Mouse (Mus musculus) forebrain, embryonic 10.5 days (tissue): ENCODE data around the gene Rfx6. TPM values are rescaled to one million over a fixed set of nuclear protein-coding genes. Genes with fewer than 3 reads are reported as not detected.

Experiments
- DNase-seq: peaks from one replicate; pipeline ENCODE4 v3.0.0-alpha.2; 2017; ENCODE audit warnings: low spot score; ENCODE audit errors: extremely low spot score
- H3K27ac ChIP-seq: fragments of 300-500 bp; sonication (generic); 2 replicates; pipeline ENCODE4 v1.5.1; 2016; ENCODE audit warnings: mild to moderate bottlenecking
- H3K27me3 ChIP-seq: fragments of 300-500 bp; sonication (generic); 2 replicates; pipeline ENCODE4 v1.6.1; 2016; ENCODE audit warnings: mild to moderate bottlenecking; ENCODE audit not compliant: poor library complexity, severe bottlenecking
- H3K36me3 ChIP-seq: fragments of 300-500 bp; sonication (generic); replicated peaks from 2 replicates; pipeline ENCODE4 v1.6.1; 2016; ENCODE audit warnings: mild to moderate bottlenecking, moderate library complexity
- H3K4me1 ChIP-seq: fragments of 300-500 bp; sonication (generic); 2 replicates; pipeline ENCODE4 v1.6.1; 2016
- H3K4me3 ChIP-seq: fragments of 300-500 bp; sonication (generic); 2 replicates; pipeline ENCODE4 v1.5.1; 2016; ENCODE audit warnings: mild to moderate bottlenecking, moderate library complexity
- H3K9me3 ChIP-seq: fragments of 300-500 bp; sonication (generic); 2 replicates; pipeline ENCODE4 v1.6.1; 2016; ENCODE audit warnings: mild to moderate bottlenecking, moderate library complexity
- WGBS: fragments of 180-500 bp; shearing (Covaris S2); methylation state at CpG from one replicate; pipeline ENCODE4 v1.1.7; 2016; 5-methylcytosine and 5-hydroxymethylcytosine counted together
- polyA plus RNA-seq: library from polyadenylated mRNA; unstranded; fragments of >200 nt; fragmentation: Nextera tagmentation; extraction: Ambion mirVana; gene quantifications from 2 replicates; pipeline ENCODE4 v1.2.1, GENCODE M21; 2016

The Rfx6 gene
- polyA plus RNA-seq, 1 experiment from 2014 or later = not detected

GRCm38 (mm10) chr10:51769252-51769651, 91.7 kb downstream of the Rfx6 start:
- Histone ChIP-seq H3K9me3 (no peaks in the 10 kb centered on the region), H3K27ac (no peak overlapping the region), H3K4me3 (no peak overlapping the region), H3K27me3 (no peaks in the 10 kb centered on the region), H3K4me1 (no peaks in the 10 kb centered on the region), H3K36me3 (no peaks in the 10 kb centered on the region)
- no peak for DNase-seq
- WGBS = 69% methylated on average over 7 of the region's 7 CpGs

GRCm38 (mm10) chr10:51779648-51780047, 102.1 kb downstream of the Rfx6 start:
- Histone ChIP-seq H3K36me3 (no peaks in the 10 kb centered on the region), H3K4me3 (no peak overlapping the region), H3K27me3 (no peaks in the 10 kb centered on the region), H3K4me1 (no peaks in the 10 kb centered on the region), H3K27ac (no peak overlapping the region), H3K9me3 (no peaks in the 10 kb centered on the region)
- no peak for DNase-seq
- 86% methylated on average over 2 of the region's 2 CpGs for WGBS

Other genes with a start within 250 kb of the Rfx6 start
- not detected in 2 replicates for gene Gm49339, start 197.1 kb upstream of the Rfx6 start, polyA plus RNA-seq
- not detected in 2 replicates for gene Lilr4b, start 197.1 kb upstream of the Rfx6 start, polyA plus RNA-seq
- gene Lilrb4a, start 186.8 kb upstream of the Rfx6 start, polyA plus RNA-seq = 0.74 and 0.98 TPM in 2 replicates
- gene Fam162b, start 87.2 kb upstream of the Rfx6 start, polyA plus RNA-seq = 1.8 and 2.8 TPM in 2 replicates
- gene Gprc6a, start 46.3 kb upstream of the Rfx6 start, polyA plus RNA-seq = 0.06 TPM in 1 of 2 replicates, not detected in the other